Mouse (Mus musculus): ENCODE results near the gene Uchl5.

DNA sequence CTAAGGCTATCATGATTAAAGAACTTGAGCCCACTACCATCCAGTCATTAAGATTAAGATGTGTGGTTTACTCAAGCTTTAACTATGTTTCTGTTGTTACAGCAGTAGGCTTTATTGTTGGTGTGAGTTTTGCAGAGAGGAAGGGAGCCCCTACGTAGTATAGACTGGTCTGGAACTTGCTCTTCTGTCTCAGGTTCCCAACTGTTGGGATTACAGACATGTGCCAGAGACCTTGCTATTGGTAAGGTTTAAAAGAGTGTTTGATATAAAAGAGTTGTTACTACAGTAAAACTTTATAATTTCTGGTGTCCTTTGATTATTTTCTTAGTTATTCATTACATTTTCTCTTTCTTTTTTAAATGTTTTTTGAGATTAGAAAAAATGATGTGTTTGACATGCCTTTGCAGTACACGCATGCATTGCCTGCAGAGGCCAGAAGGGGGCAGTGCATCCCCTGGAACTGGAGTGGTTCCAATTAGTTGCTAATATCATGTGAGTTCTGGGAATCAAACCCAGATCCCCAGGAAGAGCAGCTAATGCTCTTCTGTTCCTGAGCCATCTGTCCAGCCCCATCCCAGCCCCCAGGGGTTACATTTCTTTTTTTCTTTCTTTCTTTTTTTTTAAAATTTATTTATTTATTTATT, 11.6 kb downstream of the Uchl5 start:
- TF ChIP-seq CTCF (IDR thresholded peaks at IDR 0.05; ENCODE audit: low read depth, low read length) (peak; percentile 89), POLR2A (IDR thresholded peaks at IDR 0.05; ENCODE audit: extremely low read depth, insufficient read depth, low read length) (no peak)
